Mouse (Mus musculus) hindbrain, postnatal 0 days (tissue): ENCODE data around the gene Smco2. TPM values are rescaled to one million over a fixed set of nuclear protein-coding genes. Genes with fewer than 3 reads are reported as not detected.

Experiments
- ATAC-seq: fragments of 200-750 bp; cut with Nextera tagmentation; 2 replicates; pipeline ENCODE4 v1.8.0; 2017; ENCODE audit warnings: mild to moderate bottlenecking, moderate TSS enrichment, moderate library complexity
- DNase-seq: peaks from one replicate; pipeline ENCODE4 v3.0.0-alpha.2; 2015; ENCODE audit warnings: low spot score
- H3K27ac ChIP-seq: fragments of 300-500 bp; sonication (generic); 2 replicates; pipeline ENCODE4 v1.5.1; 2014; ENCODE audit warnings: mild to moderate bottlenecking
- H3K27me3 ChIP-seq: fragments of 300-500 bp; sonication (generic); 2 replicates; pipeline ENCODE4 v1.6.1; 2014; ENCODE audit warnings: low read length, mixed read lengths; ENCODE audit not compliant: insufficient read depth
- H3K36me3 ChIP-seq: fragments of 300-500 bp; sonication (generic); 2 replicates; pipeline ENCODE4 v1.6.1; 2014; ENCODE audit warnings: low read length, mixed read lengths; ENCODE audit not compliant: insufficient read depth
- H3K4me1 ChIP-seq: fragments of 300-500 bp; sonication (generic); 2 replicates; pipeline ENCODE4 v1.6.1; 2014; ENCODE audit warnings: antibody characterized with exemption, low read length, mixed read lengths; ENCODE audit not compliant: insufficient read depth
- H3K4me2 ChIP-seq: fragments of 300-500 bp; sonication (generic); 2 replicates; pipeline ENCODE4 v1.6.1; 2014; ENCODE audit warnings: low read depth, mild to moderate bottlenecking, low read length, moderate library complexity, mixed read lengths
- H3K4me3 ChIP-seq: fragments of 300-500 bp; sonication (generic); 2 replicates; pipeline ENCODE4 v1.5.1; 2014; ENCODE audit warnings: low read length
- H3K9ac ChIP-seq: fragments of 300-500 bp; sonication (generic); replicated peaks from 2 replicates; pipeline ENCODE4 v1.6.1; 2014; ENCODE audit warnings: mild to moderate bottlenecking, low read length, moderate library complexity, mixed read lengths
- H3K9me3 ChIP-seq: fragments of 300-500 bp; sonication (generic); 2 replicates; pipeline ENCODE4 v1.6.1; 2016; ENCODE audit warnings: low read length, mixed read lengths
- CTCF ChIP-seq: IDR thresholded peaks from 2 replicates; pipeline ENCODE4 v1.5.1; 2016; ENCODE audit warnings: antibody characterized with exemption, control low read depth, low read depth
- WGBS: fragments of 180-500 bp; shearing (Covaris S2); extraction: QIAGEN DNeasy Blood & Tissue Kit; methylation state at CpG from one replicate; pipeline ENCODE4 v1.1.7; 2014; 5-methylcytosine and 5-hydroxymethylcytosine counted together
- polyA plus RNA-seq: library from polyadenylated mRNA; unstranded; fragments of >200 nt; fragmentation: Nextera tagmentation; extraction: Ambion mirVana; gene quantifications from 2 replicates; pipeline ENCODE4 v1.2.1, GENCODE M21; 2015
- total RNA-seq: library from RNA; depleted of rRNA; stranded (reverse); fragments of >200 nt; gene quantifications from 2 replicates; pipeline ENCODE4 v1.2.3, GENCODE M21; 2014; rRNA removed

The Smco2 gene
- not detected in 2 replicates for total RNA-seq
- not detected in 2 replicates for polyA plus RNA-seq

DNA sequence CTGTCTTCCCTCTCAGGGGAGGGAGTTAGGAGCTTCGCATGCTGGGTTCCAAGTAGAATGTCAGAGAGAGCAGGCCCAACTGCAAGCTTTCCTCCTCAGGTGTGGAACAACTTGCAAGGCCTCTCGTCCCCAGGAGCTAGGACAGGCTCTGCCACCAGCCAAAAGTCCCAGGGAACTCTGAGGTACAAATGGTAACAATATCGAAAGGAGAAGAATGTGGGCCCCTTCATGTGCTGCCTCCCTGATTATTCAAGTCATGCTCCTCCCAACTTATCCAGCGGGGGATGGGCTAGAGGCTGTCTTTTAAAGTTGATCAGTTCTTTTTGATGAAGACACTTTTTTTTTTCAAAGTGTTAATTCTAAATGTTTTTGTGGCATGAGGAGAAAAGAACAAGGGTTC, at the start of gene Smco2:
Gene Smco2 (plus strand): TSS at position 55 of the 400 bp plus-strand sequence.
- Histone ChIP-seq H3K4me1 (no peaks in the 10 kb centered on the region), H3K9me3 (no peaks in the 10 kb centered on the region), H3K4me3 (no peak within 1 kb of the TSS), H3K36me3 (no peaks in the 10 kb centered on the region), H3K9ac (no peak within 1 kb of the TSS), H3K27ac (no peak within 1 kb of the TSS), H3K4me2 (no peak within 1 kb of the TSS), H3K27me3 (no peaks in the 10 kb centered on the region)
- 71% methylated on average over 4 of the region's 4 CpGs for WGBS
- no peak for TF ChIP-seq CTCF
- ATAC-seq (no peak), DNase-seq (no peak)

DNA sequence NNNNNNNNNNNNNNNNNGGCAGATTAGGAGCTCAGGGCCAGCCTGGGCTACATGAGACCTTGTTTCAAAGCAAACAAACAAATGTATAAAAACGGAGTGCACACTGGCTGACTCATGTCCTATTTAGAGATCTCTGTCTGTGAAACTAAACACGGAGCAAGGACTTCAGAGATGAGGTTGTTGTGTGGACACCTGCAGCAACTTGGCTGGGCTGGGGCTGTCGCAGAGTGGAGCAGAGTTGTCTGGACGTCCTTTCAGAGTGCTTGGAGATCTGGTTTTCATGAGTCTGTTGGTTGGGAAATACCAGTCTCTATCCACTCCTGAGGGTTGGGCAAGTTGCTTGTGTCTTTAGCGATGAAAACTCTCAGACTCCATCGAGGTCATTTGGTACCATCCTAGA, 39.9 kb upstream of the Smco2 start:
- H3K27me3 ChIP-seq = no peaks in the 10 kb centered on the region
- H3K9ac ChIP-seq = no peak overlapping the region
- no peak overlapping the region for H3K27ac ChIP-seq
- no peaks in the 10 kb centered on the region for H3K36me3 ChIP-seq
- WGBS = 91% methylated on average over 6 of the region's 6 CpGs
- TF ChIP-seq CTCF = no peak
- H3K9me3 ChIP-seq = no peaks in the 10 kb centered on the region
- no peak for DNase-seq
- H3K4me3 ChIP-seq = no peak overlapping the region
- H3K4me2 ChIP-seq = no peak overlapping the region
- H3K4me1 ChIP-seq = no peaks in the 10 kb centered on the region
- no peak for ATAC-seq

DNA sequence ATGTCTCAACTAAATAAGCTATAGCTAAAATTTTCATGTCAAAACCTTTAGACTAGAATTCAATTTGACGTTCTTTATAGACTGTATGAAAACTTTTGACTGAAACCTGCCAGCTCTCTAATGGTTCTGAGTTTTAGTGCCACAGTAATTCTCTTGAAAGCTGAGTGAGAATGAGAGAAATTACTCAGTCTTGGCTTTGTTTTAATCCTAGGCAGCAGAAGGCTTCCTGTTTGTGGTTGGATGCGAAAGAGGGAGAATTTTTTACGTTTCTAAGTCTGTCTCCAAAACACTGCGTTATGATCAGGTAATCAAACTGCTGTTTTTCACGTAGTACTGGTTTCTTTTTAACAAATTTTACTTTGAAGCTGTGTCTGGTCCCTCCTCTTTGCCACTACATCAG, 36.9 kb upstream of the Smco2 start:
- no peak for TF ChIP-seq CTCF
- 90% methylated on average over 5 of the region's 5 CpGs for WGBS
- DNase-seq (no peak), ATAC-seq (no peak)
- Histone ChIP-seq H3K4me2 (no peak overlapping the region), H3K4me1 (no peaks in the 10 kb centered on the region), H3K27ac (no peak overlapping the region), H3K9ac (no peak overlapping the region), H3K27me3 (no peaks in the 10 kb centered on the region), H3K9me3 (no peaks in the 10 kb centered on the region), H3K4me3 (no peak overlapping the region), H3K36me3 (no peaks in the 10 kb centered on the region)

DNA sequence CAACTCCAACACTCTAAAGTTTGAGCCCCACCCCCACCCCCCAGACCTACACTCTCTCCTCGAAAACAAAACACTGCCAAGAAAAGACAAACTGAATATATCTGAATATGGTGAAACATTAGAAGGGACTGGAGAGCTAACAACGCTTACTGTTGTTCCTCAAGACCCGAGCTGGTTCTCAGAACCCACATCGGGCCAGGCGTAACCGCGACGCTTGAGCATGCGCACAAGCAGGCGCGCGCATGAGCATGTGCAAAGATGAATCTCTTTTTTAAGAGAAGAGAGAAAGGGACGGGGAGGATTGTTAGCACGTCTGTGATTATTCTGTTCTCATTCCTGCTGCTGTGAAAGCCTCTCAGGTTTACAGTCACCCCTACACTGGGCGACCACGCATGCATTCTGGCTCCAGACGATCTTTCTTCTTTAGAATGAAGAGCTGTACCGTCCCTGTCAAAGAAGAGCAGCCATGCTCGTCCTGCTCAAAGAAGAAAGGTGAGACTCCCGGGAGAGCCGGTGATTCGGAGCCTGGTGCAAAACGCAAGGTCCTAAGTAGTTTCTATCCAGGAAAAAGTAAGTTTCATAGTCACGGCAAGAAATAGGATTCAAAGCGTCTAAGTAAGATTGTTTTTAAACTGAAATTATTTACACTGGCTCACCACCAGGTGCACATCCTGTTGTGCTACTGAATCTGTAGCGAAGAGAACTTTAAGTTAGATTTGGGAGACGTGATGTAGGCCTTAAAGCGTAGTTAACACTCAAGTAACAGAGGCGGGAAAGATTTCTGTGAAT, 29.5 kb upstream of the Smco2 start:
- Histone ChIP-seq H3K27ac (no peak overlapping the region), H3K9me3 (no peaks in the 10 kb centered on the region), H3K4me1 (no peaks in the 10 kb centered on the region), H3K36me3 (no peaks in the 10 kb centered on the region), H3K27me3 (no peaks in the 10 kb centered on the region), H3K9ac (no peak overlapping the region), H3K4me2 (no peak overlapping the region), H3K4me3 (no peak overlapping the region)
- DNase-seq (no peak), ATAC-seq (no peak)
- TF ChIP-seq CTCF = peak; percentile 18; the same call in 1 of the 2 replicates
- 78% methylated on average over 29 of the region's 29 CpGs for WGBS

DNA sequence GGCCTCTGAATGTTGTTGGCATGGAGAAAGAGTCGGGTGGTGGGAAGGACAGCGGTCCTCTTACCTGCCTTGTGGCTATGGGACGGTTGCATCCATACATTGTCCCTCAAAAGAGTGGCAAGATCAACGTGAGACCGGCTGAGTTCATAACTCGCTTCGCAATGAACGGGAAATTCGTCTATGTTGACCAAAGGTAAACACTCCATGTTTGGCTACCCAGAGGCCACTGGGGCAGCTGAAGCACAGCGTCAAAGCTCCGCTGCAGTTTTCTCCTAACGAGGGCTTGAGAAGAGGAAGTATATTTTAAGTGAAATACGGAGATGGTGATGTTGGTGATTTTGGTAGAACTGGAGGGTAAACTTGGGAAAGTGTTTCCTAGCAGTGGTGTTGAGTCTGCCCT, 27.9 kb upstream of the Smco2 start:
- Histone ChIP-seq H3K4me2 (no peak overlapping the region), H3K36me3 (no peaks in the 10 kb centered on the region), H3K4me3 (no peak overlapping the region), H3K9ac (no peak overlapping the region), H3K27me3 (no peaks in the 10 kb centered on the region), H3K4me1 (no peaks in the 10 kb centered on the region), H3K27ac (no peak overlapping the region), H3K9me3 (no peaks in the 10 kb centered on the region)
- 96% methylated on average over 13 of the region's 13 CpGs for WGBS
- no peak for TF ChIP-seq CTCF
- DNase-seq (no peak), ATAC-seq (no peak)

DNA sequence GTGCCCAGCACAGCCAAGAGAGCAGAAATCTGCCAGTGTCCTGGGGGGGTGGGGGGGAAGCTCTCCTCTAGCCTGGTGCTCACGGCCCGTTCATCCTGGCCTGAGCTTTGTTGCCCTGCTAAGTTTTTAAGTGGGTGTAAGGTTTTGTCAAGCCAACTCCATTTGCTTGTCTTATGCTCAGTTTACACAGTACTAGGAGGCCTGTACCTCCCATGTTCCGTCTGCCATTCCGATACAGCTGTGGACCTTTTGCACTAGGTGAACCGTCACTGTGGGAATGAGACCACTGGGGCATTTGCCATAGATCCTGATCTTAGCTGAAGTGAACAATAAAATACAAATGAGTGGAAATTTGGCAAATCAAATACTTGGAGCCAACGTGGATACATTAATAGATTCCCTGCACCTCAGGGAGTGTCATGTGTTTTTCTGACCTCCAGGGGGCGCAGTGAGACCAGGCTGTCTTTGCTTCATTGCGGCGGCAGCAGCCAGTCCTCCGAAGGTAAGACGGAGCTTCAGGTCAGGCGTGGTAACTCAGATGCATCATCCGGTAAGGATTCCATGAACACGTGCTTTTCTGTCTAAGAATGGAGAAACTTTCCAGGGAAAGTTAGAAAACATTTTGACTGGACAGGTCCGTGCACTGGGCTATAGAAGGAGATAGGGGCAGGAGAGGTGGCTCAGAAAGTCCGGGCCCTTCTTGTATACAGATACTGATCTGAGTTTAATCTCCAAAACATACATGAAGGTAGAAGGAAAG, 25.0 kb upstream of the Smco2 start:
- Histone ChIP-seq H3K9me3 (no peaks in the 10 kb centered on the region), H3K27me3 (no peaks in the 10 kb centered on the region), H3K9ac (no peak overlapping the region), H3K4me3 (no peak overlapping the region), H3K4me2 (no peak overlapping the region), H3K4me1 (no peaks in the 10 kb centered on the region), H3K27ac (no peak overlapping the region), H3K36me3 (no peaks in the 10 kb centered on the region)
- ATAC-seq (peak; percentile 78), DNase-seq (peak; percentile 78)
- TF ChIP-seq CTCF = peak; percentile 98
- 41% methylated on average over 16 of the region's 16 CpGs for WGBS

DNA sequence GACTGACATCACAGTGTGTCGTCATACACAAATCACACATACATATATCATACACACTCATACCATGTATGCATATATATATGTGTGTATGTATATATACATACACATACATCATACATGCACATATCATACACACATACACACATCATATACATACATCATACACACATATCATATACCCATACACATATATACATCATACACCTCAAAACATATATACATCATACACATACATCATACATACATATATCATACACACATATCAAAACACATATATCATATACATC, 24.5 kb upstream of the Smco2 start:
- Histone ChIP-seq H3K36me3 (no peaks in the 10 kb centered on the region), H3K9me3 (no peaks in the 10 kb centered on the region), H3K4me3 (no peak overlapping the region), H3K9ac (no peak overlapping the region), H3K27ac (no peak overlapping the region), H3K4me1 (no peaks in the 10 kb centered on the region), H3K4me2 (no peak overlapping the region), H3K27me3 (no peaks in the 10 kb centered on the region)
- no peak for DNase-seq
- TF ChIP-seq CTCF = no peak
- 77% methylated on average over 1 of the region's 1 CpGs for WGBS
- peak; percentile 36; the same call in 1 of the 2 replicates for ATAC-seq
